Mouse (Mus musculus) liver, embryonic 16.5 days (tissue): ENCODE data around the gene Atp5h. TPM values are rescaled to one million over a fixed set of nuclear protein-coding genes. Genes with fewer than 3 reads are reported as not detected.
A peak's percentile ranks its signal among the peaks of the same experiment; 100 is the strongest.

Source experiments
- ATAC-seq: fragments of 200-750 bp; cut with Nextera tagmentation; 2 replicates; pipeline ENCODE4 v1.8.0; 2017; ENCODE audit warnings: low read depth, mild to moderate bottlenecking, moderate number of reproducible peaks, moderate library complexity
- H3K27ac ChIP-seq: fragments of 300-500 bp; sonication (generic); 2 replicates; pipeline ENCODE4 v1.5.1; 2014; ENCODE audit warnings: mild to moderate bottlenecking, low read length
- H3K27me3 ChIP-seq: fragments of 300-500 bp; sonication (generic); 2 replicates; pipeline ENCODE4 v1.6.1; 2014; ENCODE audit warnings: low read depth, low read length, mixed read lengths; ENCODE audit not compliant: control insufficient read depth, insufficient read depth
- H3K36me3 ChIP-seq: fragments of 300-500 bp; sonication (generic); 2 replicates; pipeline ENCODE4 v1.6.1; 2014; ENCODE audit warnings: mild to moderate bottlenecking; ENCODE audit not compliant: control insufficient read depth, insufficient read depth
- H3K4me1 ChIP-seq: fragments of 300-500 bp; sonication (generic); 2 replicates; pipeline ENCODE4 v1.6.1; 2014; ENCODE audit warnings: low read depth, low read length, mixed read lengths; ENCODE audit not compliant: control insufficient read depth
- H3K4me2 ChIP-seq: fragments of 300-500 bp; sonication (generic); 2 replicates; pipeline ENCODE4 v1.6.1; 2014; ENCODE audit warnings: low read depth, low read length, mixed read lengths
- H3K4me3 ChIP-seq: fragments of 300-500 bp; sonication (generic); 2 replicates; pipeline ENCODE4 v1.5.1; 2014; ENCODE audit warnings: low read depth, mild to moderate bottlenecking, low read length
- H3K9ac ChIP-seq: fragments of 300-500 bp; sonication (generic); 2 replicates; pipeline ENCODE4 v1.6.1; 2014; ENCODE audit warnings: low read depth, low read length
- H3K9me3 ChIP-seq: fragments of 300-500 bp; sonication (generic); replicated peaks from 2 replicates; pipeline ENCODE4 v1.6.1; 2016; ENCODE audit warnings: low read length; ENCODE audit not compliant: control insufficient read depth
- WGBS: fragments of 180-500 bp; shearing (Covaris S2); extraction: QIAGEN DNeasy Blood & Tissue Kit; methylation state at CpG from one replicate; pipeline ENCODE4 v1.1.7; 2014; ENCODE audit not compliant: insufficient replicate concordance; 5-methylcytosine and 5-hydroxymethylcytosine counted together
- polyA plus RNA-seq: library from polyadenylated mRNA; unstranded; fragments of >200 nt; fragmentation: Nextera tagmentation; extraction: Ambion mirVana; gene quantifications from 2 replicates; pipeline ENCODE4 v1.2.1, GENCODE M21; 2015

The Atp5h gene
- 482 and 528 TPM in 2 replicates for polyA plus RNA-seq

DNA sequence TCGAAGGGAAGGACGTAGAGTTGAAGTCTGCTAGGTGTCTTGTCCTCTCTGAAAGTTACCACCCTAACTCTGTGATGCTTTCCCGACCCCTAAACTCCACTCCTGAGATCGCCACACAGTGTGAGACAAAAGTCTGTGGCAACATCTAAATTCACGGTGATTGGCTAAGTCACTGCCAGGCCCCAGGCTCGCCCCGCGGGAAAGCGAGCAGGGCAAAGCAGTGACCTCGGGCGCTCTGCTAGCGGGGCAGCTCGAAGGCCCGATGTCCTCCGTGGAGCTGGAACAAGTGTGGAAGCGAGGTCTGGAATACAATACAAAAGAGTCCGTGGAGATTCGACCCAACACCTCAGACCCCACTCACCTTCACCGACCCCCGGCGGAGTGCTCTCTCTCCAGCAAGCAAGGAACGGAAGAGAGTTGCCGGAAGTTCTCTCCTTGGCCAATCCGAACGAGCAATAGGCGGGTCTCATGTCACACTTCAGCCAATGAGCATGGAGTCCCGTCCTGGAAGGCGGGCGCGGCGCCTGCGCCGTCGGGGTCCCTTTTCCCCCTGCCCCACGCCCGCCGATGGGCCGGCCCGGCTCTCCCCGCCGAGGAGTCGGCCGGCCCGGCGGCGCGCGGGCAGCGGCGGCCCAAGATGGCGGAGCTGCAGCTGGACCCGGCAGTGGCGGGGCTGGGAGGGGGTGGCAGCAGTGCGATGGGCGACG lies at the start of gene Atp5h, which contains the start of gene Kctd2:
Atp5h (minus strand) TSS at position 432 of the 707 bp plus-strand sequence.
Kctd2 (plus strand) TSS at position 598 of the 707 bp plus-strand sequence.
- peak within 1 kb of the TSS; percentile 96 for H3K4me2 ChIP-seq
- peak; percentile 98 for ATAC-seq
- H3K27ac ChIP-seq: peak within 1 kb of the TSS; percentile 82
- H3K36me3 ChIP-seq: peaks cover 18% of the 10 kb centered on the region
- WGBS: 0% methylated on average over 56 of the region's 56 CpGs
- no peaks in the 10 kb centered on the region for H3K27me3 ChIP-seq
- peak within 1 kb of the TSS; percentile 91 for H3K4me3 ChIP-seq
- peaks cover 24% of the 10 kb centered on the region for H3K4me1 ChIP-seq
- peak within 1 kb of the TSS; percentile 94 for H3K9ac ChIP-seq
- H3K9me3 ChIP-seq: no peaks in the 10 kb centered on the region

DNA sequence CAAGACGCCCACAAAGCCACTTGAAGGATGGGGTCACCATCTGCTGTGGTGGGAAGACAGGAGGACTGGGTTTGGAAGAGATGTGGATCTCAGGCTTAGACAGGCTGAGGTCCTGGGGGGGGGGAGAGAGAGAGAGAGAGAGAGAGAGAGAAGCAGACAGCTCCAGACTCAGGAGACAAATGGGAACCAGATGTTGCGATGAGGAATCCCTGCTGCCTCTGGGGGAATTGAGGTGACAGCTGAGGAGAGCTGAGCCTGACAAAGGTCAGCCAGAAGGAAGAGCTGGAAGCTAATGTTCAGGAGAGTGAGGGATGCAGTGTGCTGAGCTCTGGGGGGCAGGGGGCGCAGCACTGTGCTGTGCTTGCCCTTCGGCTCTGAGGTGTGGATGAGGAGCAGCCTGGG lies 47.5 kb upstream of the Atp5h start:
- 65% methylated on average over 4 of the region's 4 CpGs for WGBS
- Histone ChIP-seq H3K36me3 (no peaks in the 10 kb centered on the region), H3K4me2 (no peak overlapping the region), H3K9ac (no peak overlapping the region), H3K27ac (no peak overlapping the region), H3K9me3 (no peaks in the 10 kb centered on the region), H3K27me3 (no peaks in the 10 kb centered on the region), H3K4me1 (no peaks in the 10 kb centered on the region), H3K4me3 (no peak overlapping the region)
- no peak for ATAC-seq

DNA sequence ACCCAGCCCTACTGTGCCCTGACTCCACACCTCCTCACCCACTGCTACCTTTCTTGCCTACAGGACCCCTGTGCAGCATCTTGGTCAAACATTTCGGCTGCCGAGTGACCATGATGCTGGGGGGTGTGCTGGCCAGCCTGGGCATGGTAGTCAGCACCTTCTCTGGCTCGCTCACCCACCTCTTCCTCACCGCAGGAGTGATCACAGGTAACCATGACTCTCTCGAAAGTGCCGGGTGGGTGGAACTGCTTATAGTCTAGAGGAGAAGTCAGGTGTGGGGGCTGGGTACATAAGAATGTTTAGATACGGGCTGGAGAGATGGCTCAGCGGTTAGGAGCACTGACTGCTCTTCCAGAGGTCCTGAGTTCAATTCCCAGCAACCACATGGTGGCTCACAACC lies 45.1 kb upstream of the Atp5h start:
- H3K27me3 ChIP-seq: no peaks in the 10 kb centered on the region
- 69% methylated on average over 8 of the region's 8 CpGs for WGBS
- H3K4me1 ChIP-seq: no peaks in the 10 kb centered on the region
- H3K4me2 ChIP-seq: no peak overlapping the region
- no peak overlapping the region for H3K27ac ChIP-seq
- no peak for ATAC-seq
- H3K9ac ChIP-seq: no peak overlapping the region
- H3K4me3 ChIP-seq: no peak overlapping the region
- no peaks in the 10 kb centered on the region for H3K9me3 ChIP-seq
- no peaks in the 10 kb centered on the region for H3K36me3 ChIP-seq

DNA sequence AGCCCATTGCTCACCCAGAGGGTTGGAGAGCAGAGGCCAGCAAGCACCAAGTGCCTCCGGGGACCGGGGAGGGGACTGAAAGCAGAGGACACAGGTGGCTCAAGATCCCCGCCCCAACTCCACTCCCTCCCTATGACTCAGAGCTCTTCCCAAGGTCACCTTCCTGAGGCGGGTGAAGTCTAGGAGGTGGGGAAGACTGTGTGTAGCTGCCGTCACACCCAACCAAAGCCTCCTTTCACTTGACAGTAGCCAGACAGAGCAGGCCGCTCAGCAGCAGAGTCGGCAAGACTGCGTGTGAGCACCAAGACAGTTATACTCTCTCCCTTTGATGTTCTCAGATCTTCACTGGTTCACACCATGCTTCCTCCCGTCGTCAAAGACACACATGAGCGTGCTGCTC lies 43.6 kb upstream of the Atp5h start:
- 57% methylated on average over 11 of the region's 11 CpGs for WGBS

GRCm38 (mm10) chr11:115462243-115462891 lies 42.6 kb upstream of the Atp5h start, which contains the start of gene Slc16a5:
Gene Slc16a5 (plus strand): TSS chr11:115462474.
- no peaks in the 10 kb centered on the region; the same call in 1 of the 2 replicates for H3K4me1 ChIP-seq
- no peaks in the 10 kb centered on the region for H3K27me3 ChIP-seq
- H3K9ac ChIP-seq: no peak within 1 kb of the TSS
- no peak within 1 kb of the TSS for H3K4me2 ChIP-seq
- H3K36me3 ChIP-seq: no peaks in the 10 kb centered on the region
- H3K9me3 ChIP-seq: no peaks in the 10 kb centered on the region
- H3K27ac ChIP-seq: no peak within 1 kb of the TSS
- WGBS: 57% methylated on average over 16 of the region's 16 CpGs
- ATAC-seq: no peak
- H3K4me3 ChIP-seq: no peak within 1 kb of the TSS

More for the DNA sequence above, 43.6 kb upstream of the Atp5h start:
- no peak overlapping the region for H3K4me2 ChIP-seq
- no peaks in the 10 kb centered on the region for H3K4me1 ChIP-seq
- H3K9me3 ChIP-seq: no peaks in the 10 kb centered on the region
- H3K27ac ChIP-seq: no peak overlapping the region
- H3K27me3 ChIP-seq: no peaks in the 10 kb centered on the region
- no peak overlapping the region for H3K4me3 ChIP-seq
- no peak for ATAC-seq
- no peaks in the 10 kb centered on the region for H3K36me3 ChIP-seq
- H3K9ac ChIP-seq: no peak overlapping the region

DNA sequence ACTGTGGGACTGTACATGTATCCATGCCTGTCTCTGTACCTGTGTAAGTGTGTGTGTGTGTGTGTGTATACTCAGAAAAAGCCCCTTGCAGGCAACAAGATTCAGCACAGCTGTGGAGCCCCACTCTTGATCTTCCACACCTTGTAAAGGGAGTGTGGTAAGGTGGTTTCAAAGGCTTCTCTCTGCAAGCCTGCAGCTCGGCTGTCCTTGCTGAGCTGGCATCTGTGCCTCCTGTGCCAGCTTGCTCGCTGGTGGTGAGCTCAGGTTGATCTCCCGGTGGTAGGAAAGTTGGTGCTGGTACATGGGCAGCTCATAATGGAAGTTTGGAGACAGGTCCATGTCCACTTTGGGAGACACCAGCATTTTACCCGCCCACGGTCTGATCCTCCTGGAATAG lies 42.1 kb upstream of the Atp5h start:
- ATAC-seq: no peak
- Histone ChIP-seq H3K4me3 (no peak overlapping the region), H3K9ac (no peak overlapping the region), H3K27me3 (no peaks in the 10 kb centered on the region), H3K9me3 (no peaks in the 10 kb centered on the region), H3K4me1 (no peaks in the 10 kb centered on the region; the same call in 1 of the 2 replicates), H3K36me3 (no peaks in the 10 kb centered on the region), H3K27ac (no peak overlapping the region), H3K4me2 (no peak overlapping the region)
- WGBS: 47% methylated on average over 5 of the region's 5 CpGs

- no peaks in the 10 kb centered on the region; the same call in 1 of the 2 replicates for H3K4me1 ChIP-seq
- no peaks in the 10 kb centered on the region for H3K36me3 ChIP-seq
- H3K27ac ChIP-seq: no peak overlapping the region
- H3K4me3 ChIP-seq: no peak overlapping the region
- H3K9me3 ChIP-seq: no peaks in the 10 kb centered on the region
- H3K4me2 ChIP-seq: no peak overlapping the region
- no peak for ATAC-seq
- WGBS: 23% methylated on average over 8 of the region's 8 CpGs
- H3K9ac ChIP-seq: no peak overlapping the region
- no peaks in the 10 kb centered on the region for H3K27me3 ChIP-seq
Observed at GRCm38 (mm10) chr11:115460976-115461375, 41.2 kb upstream of the Atp5h start.

DNA sequence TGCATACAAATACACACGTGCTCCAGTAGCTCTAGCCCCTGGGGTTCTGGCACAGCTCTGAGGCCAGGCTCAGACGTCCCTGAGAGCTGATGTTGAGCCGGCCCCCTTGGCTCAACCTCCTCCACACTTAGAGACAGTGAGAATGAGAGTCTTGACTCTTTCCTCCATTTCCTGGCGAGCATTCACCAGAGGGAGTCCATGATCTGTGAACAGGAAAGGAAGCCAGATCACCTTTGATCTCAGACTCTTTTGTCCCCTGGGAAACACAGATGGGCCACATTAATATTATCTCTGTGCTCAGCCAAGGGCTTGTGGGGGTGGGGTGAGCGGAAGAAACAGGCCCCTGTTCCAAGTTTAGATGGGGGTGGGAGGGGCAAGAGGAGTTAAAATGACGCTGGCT lies 37.6 kb upstream of the Atp5h start:
- Histone ChIP-seq H3K36me3 (no peaks in the 10 kb centered on the region), H3K4me3 (no peak overlapping the region), H3K4me1 (peaks cover 3% of the 10 kb centered on the region), H3K27me3 (no peaks in the 10 kb centered on the region), H3K9ac (no peak overlapping the region), H3K9me3 (no peaks in the 10 kb centered on the region; the same call in 1 of the 2 replicates), H3K4me2 (no peak overlapping the region), H3K27ac (no peak overlapping the region)
- 41% methylated on average over 6 of the region's 6 CpGs for WGBS
- peak; percentile 27 for ATAC-seq

DNA sequence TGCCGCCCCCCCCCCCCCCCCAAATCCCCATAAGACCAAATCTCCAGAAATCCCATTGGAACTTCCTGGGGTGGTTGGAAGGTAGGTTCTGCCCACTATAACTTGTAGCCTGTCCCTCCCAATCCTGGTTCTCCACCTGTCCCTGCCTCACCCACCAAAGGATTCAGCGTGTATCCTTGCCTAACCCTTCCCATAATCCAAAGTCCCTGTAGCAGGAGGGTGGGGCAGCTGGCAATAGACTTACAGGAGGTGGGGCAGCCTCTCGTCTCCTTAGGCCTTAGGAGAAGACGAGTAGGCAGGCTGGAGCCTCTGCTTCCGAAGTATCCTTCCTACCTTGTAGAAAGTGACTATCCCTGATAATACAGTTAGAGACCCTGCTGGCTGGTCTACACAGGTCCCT lies 36.4 kb upstream of the Atp5h start:
- H3K4me3 ChIP-seq: no peak overlapping the region
- ATAC-seq: no peak

More for the DNA sequence above, 36.4 kb upstream of the Atp5h start:
- H3K9ac ChIP-seq: no peak overlapping the region
- no peaks in the 10 kb centered on the region for H3K36me3 ChIP-seq
- H3K4me1 ChIP-seq: peaks cover 3% of the 10 kb centered on the region
- no peak overlapping the region for H3K4me2 ChIP-seq
- H3K9me3 ChIP-seq: no peaks in the 10 kb centered on the region; the same call in 1 of the 2 replicates
- no peaks in the 10 kb centered on the region for H3K27me3 ChIP-seq
- no peak overlapping the region for H3K27ac ChIP-seq
- WGBS: 73% methylated on average over 5 of the region's 5 CpGs
